Mouse (Mus musculus): Measurements from ENCODE around the gene Cars2.
"Not testable (repeated sequence)": the region's sequence is repeated elsewhere in the genome, so short reads cannot be mapped to it uniquely, and the experiment has no call there.

The Cars2 gene

DNA sequence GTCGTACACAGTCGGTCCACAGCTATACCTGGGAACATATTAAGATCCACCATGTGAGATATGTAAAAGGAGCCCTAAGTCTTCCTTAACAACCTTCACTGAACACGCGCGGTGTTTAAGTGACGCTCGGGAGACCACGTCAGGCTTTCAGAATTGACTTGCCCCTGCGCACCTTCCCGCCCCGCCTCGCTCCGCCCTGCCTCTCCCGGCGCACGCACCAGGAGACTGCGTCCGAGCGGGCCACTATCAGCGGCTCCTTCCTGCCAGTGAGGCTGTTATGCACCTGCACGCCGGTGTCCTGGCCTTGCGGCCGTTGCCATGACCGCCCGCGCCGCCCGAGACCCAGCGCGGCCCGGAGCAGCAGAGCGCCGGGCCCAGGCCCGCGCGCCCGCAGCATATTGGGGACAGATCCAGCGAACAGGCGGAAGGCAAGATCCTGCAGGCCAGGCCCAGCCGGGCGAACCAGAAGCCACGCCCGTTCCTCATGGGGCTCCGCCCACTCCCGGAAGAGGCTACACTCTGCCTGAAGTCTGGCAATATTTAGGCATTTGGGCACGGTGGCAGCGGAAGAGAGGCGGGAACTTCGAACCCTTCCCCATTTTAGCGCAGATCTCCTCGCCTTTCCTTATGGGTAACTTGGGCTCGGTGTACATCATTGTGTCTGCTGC lies at the start of gene Cars2:
Gene Cars2 (minus strand): TSS at position 503 of the 668 bp plus-strand sequence.
- peak; percentile 91 for DNase-seq (ENCODE audit: low spot score)

DNA sequence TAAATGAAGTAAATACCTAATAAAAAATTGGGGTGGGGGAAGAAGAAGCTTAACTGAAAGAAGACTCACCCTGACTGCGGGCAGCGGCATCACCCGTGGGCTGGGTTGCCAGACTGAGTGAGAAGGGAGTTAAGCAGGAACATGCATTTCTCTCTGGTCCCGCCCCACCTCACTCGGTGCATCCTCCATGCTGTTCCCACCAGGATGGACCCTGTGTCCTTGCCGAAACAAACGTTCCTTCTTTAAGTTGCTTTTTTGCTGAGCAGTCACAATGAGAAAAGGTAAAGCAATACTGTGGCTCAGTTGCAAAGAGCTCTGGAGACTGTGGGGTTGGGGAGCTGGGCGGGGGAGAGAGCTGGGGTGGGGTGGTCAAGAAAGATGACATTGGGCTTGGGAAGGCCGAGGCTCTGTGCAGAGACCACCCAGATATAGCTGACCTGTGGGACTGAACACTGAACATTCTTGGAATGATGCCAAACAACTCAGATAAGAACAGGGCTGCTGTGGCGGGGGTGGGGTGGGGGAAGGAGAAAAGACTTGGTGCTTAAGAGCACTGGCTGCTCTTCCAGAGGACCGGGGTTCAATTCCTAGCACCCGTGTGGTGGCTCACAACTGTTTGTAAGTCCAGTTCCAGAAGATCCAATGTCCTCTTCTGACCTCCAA lies 42.8 kb upstream of the Cars2 start:
- no peak for DNase-seq (ENCODE audit: low spot score)

DNA sequence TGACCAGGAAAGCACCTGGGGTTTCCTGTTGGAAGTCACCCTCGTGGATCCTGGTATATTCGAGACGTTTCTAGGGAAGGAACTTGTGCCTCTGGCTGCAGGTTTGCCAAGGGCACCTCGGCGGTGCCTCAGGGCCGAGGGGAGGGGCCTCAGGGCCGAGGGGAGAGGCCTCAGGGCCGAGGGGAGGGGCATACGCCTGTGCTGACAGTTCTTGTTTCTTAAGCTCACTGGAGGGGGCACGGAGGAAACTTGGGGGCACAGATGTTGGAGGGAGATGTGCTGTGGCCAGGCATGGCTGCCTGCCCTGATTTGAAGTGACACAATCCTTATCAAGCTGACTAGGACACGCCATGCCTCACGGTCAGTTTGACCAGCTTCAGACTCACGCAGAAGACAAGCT lies 41.7 kb upstream of the Cars2 start:
- no peak for DNase-seq (ENCODE audit: low spot score)

GRCm38 (mm10) chr8:11591837-11592236 lies 41.3 kb upstream of the Cars2 start:
- DNase-seq (ENCODE audit: low spot score), result no peak

DNA sequence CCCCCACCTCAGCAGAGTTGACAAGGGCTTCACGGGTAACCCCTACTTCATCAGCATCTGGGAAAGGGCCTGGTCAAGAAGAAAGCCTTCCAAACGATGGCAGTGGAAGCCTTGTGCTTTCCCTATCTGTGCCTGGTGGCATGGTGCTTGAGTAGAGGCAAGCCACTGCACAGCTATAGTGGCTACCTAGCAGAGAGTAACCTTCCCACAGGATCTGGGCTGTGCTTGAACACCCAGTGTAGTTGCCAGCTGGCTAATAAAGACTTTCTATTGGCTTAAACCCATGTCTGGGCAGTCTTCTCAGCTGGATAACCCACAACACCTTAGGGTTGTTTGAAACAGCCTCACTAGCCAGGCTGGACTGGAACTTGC lies 35.8 kb upstream of the Cars2 start:
- no peak for DNase-seq (ENCODE audit: low spot score)

DNA sequence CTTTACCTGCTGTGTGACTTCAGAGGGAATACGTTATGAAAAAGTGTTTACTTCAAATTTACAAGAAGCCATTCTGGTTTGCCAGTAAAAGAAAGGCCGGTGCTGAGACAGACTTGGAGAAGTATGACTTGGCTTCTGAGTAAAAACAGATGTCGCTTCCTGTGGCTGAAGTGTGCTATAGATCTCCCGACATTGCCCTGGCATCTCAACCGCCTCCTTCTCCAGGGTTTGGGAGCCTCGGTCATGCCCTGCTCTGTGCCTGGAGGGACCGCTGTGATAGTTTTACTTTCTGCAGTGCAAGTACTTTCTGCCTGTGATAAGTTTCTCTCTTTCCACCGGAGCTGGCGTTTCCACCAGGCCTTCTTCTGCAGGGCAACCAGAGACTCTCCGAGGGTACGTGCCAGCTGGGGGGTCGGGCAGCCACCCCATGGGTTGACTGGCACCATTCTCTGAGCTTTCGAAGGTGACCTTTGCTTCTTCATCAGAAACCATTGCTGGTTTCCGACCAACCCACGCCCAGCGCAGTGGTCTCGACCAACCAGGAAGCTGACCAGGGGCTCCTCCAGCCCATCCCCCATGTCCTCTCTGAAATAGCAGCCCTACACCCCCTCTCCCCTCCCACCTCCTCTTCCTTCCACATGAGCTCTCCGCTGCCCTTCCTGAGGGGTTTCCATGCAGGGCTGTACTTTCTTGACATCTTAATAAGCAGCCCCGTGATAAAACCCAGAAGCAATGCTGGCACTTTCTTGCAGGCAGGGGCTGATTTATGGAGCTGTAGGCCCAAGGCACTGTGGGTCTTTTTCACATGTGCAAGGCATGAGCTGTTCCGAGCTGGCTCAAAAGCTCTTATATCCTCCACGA lies 35.2 kb upstream of the Cars2 start:
- no peak for DNase-seq (ENCODE audit: low spot score)

- no peak for DNase-seq (ENCODE audit: low spot score)
These were observed 25.2 kb upstream of the Cars2 start for GRCm38 (mm10) chr8:11575604-11576384.

- DNase-seq (ENCODE audit: low spot score), result no peak
These were observed 24.5 kb upstream of the Cars2 start for GRCm38 (mm10) chr8:11574911-11575603.

DNA sequence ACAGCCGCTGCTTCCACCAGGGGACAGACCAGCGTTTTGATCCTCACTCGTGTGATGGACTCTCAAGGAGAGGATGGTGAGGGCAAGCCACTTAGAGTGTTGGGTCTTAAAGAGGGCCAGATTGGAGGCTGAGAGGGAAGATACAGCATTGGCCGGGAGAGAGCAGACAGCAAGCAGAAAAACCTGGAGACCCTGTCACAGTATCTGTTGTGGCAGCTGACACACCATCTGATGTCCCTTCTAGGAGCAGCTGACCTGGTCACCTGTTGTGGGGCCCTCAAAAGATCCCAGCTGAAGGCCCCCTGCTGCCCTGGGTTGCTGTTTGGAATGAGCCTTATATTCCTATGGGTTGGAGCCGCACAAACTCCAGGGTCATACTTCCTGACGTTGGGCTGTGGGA lies 21.8 kb upstream of the Cars2 start:
- no peak for DNase-seq (ENCODE audit: low spot score)

DNA sequence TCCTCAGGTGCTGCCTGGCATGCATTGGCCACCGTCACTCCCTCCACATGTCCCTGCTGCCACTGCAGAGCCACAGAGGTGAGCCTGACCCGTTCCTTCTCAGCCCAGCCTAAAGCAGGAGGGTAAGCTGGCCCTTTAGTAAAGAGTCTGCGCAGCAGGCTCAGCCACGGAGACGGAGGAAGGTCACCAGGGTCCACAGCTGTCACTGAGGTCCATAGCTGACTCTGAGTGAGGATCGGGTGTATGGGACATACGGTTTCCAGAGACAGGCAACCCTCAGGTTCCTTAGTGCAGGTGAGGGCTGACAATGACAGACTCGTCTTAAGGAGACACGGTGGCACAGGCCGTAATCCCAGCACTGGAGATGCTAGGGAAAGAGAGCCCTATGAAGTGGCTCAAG lies 21.4 kb upstream of the Cars2 start:
- no peak for DNase-seq (ENCODE audit: low spot score)

GRCm38 (mm10) chr8:11570742-11571141 lies 20.2 kb upstream of the Cars2 start:
- DNase-seq (ENCODE audit: low spot score), result no peak

- DNase-seq (ENCODE audit: low spot score), result peak; percentile 23
These were observed 18.9 kb upstream of the Cars2 start for GRCm38 (mm10) chr8:11569260-11570097.

DNA sequence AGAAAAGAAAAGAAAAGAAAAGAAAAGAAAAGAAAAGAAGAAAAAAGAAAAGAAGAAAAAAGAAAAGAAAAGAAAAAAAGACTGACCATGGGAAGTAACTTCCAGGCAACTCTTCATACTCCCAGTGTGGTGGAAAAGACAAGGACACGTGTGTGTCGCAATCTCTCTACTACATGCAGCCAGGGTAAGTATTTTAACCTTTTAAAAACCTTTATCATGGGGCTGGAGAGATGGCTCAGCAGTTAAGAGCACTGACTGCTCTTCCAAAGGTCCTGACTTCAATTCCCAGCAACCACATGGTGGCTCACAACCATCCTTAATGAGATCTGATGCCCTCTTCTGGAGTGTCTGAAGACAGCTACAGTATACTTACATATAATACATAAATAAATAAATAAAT lies 17.6 kb upstream of the Cars2 start:
- DNase-seq (ENCODE audit: low spot score), result not testable (repeated sequence)

- no peak for DNase-seq (ENCODE audit: low spot score)
These were observed 14.1 kb upstream of the Cars2 start for GRCm38 (mm10) chr8:11564721-11565120.

DNA sequence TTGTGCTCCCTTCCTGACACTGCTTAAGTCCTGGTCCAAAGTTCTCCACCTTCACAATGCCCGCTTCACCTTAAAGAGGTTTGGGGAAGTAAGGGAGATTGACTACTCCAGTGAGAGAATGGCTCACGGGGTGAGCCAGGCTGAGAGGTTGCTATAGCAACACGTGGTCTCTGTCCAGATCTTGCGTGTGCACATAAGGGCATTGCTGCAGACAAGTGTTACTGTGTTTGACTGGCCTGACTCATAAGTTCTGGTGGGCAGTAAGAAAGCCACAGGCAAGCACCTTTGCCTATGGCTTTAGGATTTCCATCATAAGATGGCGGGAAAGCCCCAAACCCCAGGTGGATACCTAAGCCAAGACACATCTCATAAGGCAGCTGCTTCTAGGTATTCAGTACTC lies 13.7 kb upstream of the Cars2 start:
- DNase-seq (ENCODE audit: low spot score), result no peak

GRCm38 (mm10) chr8:11560220-11560619 lies 9.6 kb upstream of the Cars2 start:
- DNase-seq (ENCODE audit: low spot score), result no peak

GRCm38 (mm10) chr8:11559511-11559910 lies 8.9 kb upstream of the Cars2 start:
- no peak for DNase-seq (ENCODE audit: low spot score)

DNA sequence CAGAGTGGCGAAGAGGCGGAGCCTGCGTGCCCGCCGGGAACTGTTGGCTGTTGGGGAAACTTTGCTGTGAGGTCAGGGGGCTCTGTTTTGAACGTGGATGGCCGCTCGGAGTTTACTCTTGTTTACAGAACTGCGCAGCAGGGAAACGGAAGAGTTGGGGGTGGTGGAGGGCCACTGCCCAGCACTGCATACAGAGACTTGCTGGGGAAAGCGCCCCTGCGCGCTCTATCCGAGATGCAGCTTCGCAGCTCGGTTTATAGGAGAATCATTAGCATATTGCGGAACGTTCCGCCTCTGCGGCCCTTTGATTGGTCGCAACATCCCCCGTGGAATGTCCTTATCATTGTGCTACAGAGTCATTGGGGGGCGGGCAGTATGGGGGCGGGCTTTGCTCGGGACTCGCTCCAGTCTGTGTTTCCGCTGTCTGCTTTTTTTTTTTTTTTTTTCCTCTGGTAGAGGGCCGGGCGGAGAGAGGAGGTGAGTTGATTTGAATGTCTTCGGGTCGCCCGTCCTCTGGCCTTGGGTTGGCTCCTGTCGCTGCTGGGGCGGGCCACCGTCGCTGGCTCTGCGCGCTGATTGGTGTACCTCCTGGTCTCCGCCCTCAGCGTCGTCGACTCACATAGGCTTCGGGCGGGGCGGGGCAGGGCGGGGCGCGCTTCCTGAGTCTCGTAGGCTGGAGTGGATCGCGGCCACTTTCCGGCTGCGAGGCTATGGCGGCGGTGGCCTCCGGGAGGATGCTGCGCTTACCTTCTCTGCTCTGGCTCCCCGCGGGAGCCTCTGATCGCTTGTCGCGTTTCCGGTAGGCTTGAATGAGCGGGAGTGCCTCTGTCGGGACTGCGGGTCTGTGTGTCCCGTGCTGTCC lies 7.4 kb upstream of the Cars2 start:
- DNase-seq (ENCODE audit: low spot score), result peak; percentile 99

GRCm38 (mm10) chr8:11557424-11557767 lies 6.8 kb upstream of the Cars2 start:
- DNase-seq (ENCODE audit: low spot score), result peak; percentile 50
